Mouse (Mus musculus): ENCODE measurements around the gene Arid3b. TPM values are rescaled to one million over a fixed set of nuclear protein-coding genes. Genes with fewer than 3 reads are reported as not detected.

Gene Arid3b
- total and polyA plus RNA-seq, 3 experiments, result 16.7 to 105 (median 33.4) TPM

DNA sequence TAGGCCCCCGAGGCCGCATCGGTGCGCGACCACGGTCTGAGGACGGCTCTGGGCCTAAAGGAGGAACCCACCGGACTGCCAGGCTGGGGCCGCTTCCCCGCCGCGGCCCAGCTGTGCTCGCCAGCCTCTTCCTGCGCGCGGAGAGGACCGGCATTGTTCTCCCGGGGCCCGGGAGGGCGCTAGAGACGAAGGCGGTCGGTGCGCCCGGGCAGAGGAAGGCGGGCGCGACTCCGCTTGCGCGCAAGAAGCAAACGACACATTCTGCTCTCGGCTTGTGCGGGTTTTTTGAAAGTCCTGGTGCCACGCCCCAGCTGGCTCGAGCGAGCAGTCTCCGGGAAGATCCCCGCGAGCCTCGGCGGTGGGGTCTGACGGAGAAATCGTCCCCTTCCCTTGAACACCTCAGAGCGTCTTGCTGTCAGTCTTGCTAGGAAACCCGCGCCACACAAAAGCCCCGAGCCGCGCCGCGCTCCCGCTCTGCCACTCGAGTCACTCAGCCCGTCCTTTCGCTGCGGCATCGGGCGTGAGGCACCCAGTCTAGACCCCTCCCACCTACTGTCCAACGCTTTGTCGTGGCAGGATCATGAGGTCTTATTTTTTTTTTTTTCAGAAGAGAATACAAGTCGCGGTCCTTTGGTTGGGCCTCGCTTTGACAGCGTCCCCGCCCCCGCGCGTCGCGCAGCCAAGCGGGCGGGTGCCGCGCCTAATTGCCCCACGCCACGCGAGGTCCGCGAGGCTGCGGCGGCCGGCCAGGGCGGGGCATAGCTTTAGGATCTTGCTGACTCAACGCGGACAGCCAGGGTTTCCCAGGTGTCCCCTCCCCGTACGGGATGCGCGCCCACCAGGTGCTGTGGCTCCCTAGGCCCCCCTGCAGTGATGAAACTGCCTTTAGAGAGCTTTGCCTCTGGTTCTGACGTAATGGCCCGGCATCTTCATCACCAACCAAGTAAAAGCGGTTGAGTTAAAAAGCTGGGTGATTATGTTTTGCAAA, 70.9 kb downstream of the Arid3b start, which contains the start of gene Clk3 (continued):
- peak; percentile 27; the same call in 1 of the 2 replicates for TF ChIP-seq TCF12 (IDR thresholded peaks at IDR 0.05; ENCODE audit: low read depth, low read length)

- Histone ChIP-seq H3K4me2 (ENCODE audit: insufficient read depth, low read depth, poor library complexity, severe bottlenecking) (peak overlapping the region; percentile 83; the same call in 1 of the 2 replicates), H3K9ac (ENCODE audit: insufficient read depth, low read depth) (peak overlapping the region; percentile 84), H3K27me3 (replicated peaks) (peaks cover 14% of the 10 kb centered on the region), H3K4me3 (replicated peaks in 1 of 3; ENCODE audit: low read depth in 2 of 3, low read length in 2 of 3, poor library complexity in 1 of 3) (peak overlapping the region; percentile 83 to 94 (median 85)), H3K79me2 (replicated peaks; ENCODE audit: control insufficient read depth, extremely low read depth, insufficient read depth, poor library complexity, severe bottlenecking) (peaks cover 40% of the 10 kb centered on the region), H3K9me3 (replicated peaks; ENCODE audit: low read length) (no peaks in the 10 kb centered on the region), H3K27ac (ENCODE audit: insufficient read depth, low read depth) (peak overlapping the region; percentile 87), H3K36me3 (replicated peaks in 1 of 2; ENCODE audit: control insufficient read depth in 1 of 2, insufficient read depth in 1 of 2, low read length in 1 of 2) (peaks cover 17 to 20% of the 10 kb centered on the region in 2 experiments), H3K4me1 (ENCODE audit: control insufficient read depth in 1 of 2, insufficient read depth in 2 of 2) (peaks cover 14 to 57% of the 10 kb centered on the region in 2 experiments)
- peak; percentile 85 for DNase-seq (ENCODE audit: extremely low read depth)
- in situ Hi-C loops (cut with MboI; ENCODE audit: low pct_ligation_motif_present, low pct_unique_long_range_greater_than_20kb, low sequenced_read_pairs) (no loop called here), dilution Hi-C loops (cut with MboI; ENCODE audit: extremely low pct_ligation_motif_present, extremely low pct_unique_long_range_greater_than_20kb, low sequenced_read_pairs) (no loop called here)
- TF ChIP-seq MYC (IDR thresholded peaks at IDR 0.05; ENCODE audit: low read depth, low read length), result no peak
- no peak for TF ChIP-seq TBP (conservative IDR thresholded peaks at IDR 0.05; ENCODE audit: low read depth, low read length)
- TF ChIP-seq USF2 (conservative IDR thresholded peaks at IDR 0.05; ENCODE audit: low read depth, low read length), result no peak
- TF ChIP-seq MEF2A (IDR thresholded peaks at IDR 0.05; ENCODE audit: borderline replicate concordance, low read depth, low read length), result no peak
- TF ChIP-seq TCF12 (IDR thresholded peaks at IDR 0.05; ENCODE audit: low read depth, low read length), result peak; percentile 75
- TF ChIP-seq MAFK (IDR thresholded peaks at IDR 0.05; ENCODE audit: insufficient replicate concordance, low read length), result no peak
- no peak for TF ChIP-seq JUN (IDR thresholded peaks at IDR 0.05; ENCODE audit: insufficient read depth, low read depth, low read length)
- TF ChIP-seq ZMIZ1 (IDR thresholded peaks at IDR 0.05; ENCODE audit: low read depth, low read length), result peak; percentile 56; the same call in 1 of the 2 replicates
- no peak for TF ChIP-seq ZC3H11A (IDR thresholded peaks at IDR 0.05; ENCODE audit: low read depth, low read length)
- TF ChIP-seq USF1 (IDR thresholded peaks at IDR 0.05; ENCODE audit: low read depth, low read length), result no peak
- peak; percentile 79 for TF ChIP-seq POLR2AphosphoS2 (IDR thresholded peaks at IDR 0.05; ENCODE audit: low read depth, low read length)
- TF ChIP-seq CTCF (conservative IDR thresholded peaks at IDR 0.05 in 1 of 2, IDR thresholded peaks at IDR 0.05 in 1 of 2; ENCODE audit: low read depth in 2 of 2, low read length in 2 of 2), result no peak
- TF ChIP-seq SMC3 (IDR thresholded peaks at IDR 0.05; ENCODE audit: low read depth, low read length), result no peak
- peak; percentile 98 for TF ChIP-seq ELF1 (IDR thresholded peaks at IDR 0.05; ENCODE audit: low read depth, low read length)
- peak; percentile 72; the same call in 1 of the 2 replicates for TF ChIP-seq KAT2A (IDR thresholded peaks at IDR 0.05; ENCODE audit: insufficient replicate concordance, low read length)
- no peak; the same call in none of the 2 replicates for TF ChIP-seq ETS1 (conservative IDR thresholded peaks at IDR 0.05; ENCODE audit: low read depth, low read length)
- TF ChIP-seq RAD21 (IDR thresholded peaks at IDR 0.05; ENCODE audit: low read depth, low read length), result no peak
- TF ChIP-seq ZKSCAN1 (IDR thresholded peaks at IDR 0.05; ENCODE audit: borderline replicate concordance, low read depth, low read length), result no peak
- no peak for TF ChIP-seq JUND (conservative IDR thresholded peaks at IDR 0.05; ENCODE audit: low read depth, low read length)
- no peak; the same call in 1 of the 2 replicates for TF ChIP-seq UBTF (IDR thresholded peaks at IDR 0.05; ENCODE audit: low read depth, low read length)
- TF ChIP-seq MAX (IDR thresholded peaks at IDR 0.05; ENCODE audit: low read length), result peak; percentile 53; the same call in 1 of the 2 replicates
- no peak; the same call in 1 of the 2 replicates for TF ChIP-seq NRF1 (IDR thresholded peaks at IDR 0.05; ENCODE audit: low read depth, low read length)
- peak; percentile 82 for TF ChIP-seq HCFC1 (IDR thresholded peaks at IDR 0.05; ENCODE audit: low read depth, low read length)
- no peak for TF ChIP-seq ZNF384 (IDR thresholded peaks at IDR 0.05; ENCODE audit: low read depth, low read length)
- TF ChIP-seq MAZ (IDR thresholded peaks at IDR 0.05; ENCODE audit: low read depth, low read length), result 0 out of 2 replicates have a peak, but pooled peaks have one; percentile 65
- TF ChIP-seq RCOR1 (conservative IDR thresholded peaks at IDR 0.05; ENCODE audit: low read depth, low read length), result 0 out of 2 replicates have a peak, but pooled peaks have one; percentile 13
- TF ChIP-seq BHLHE40 (IDR thresholded peaks at IDR 0.05; ENCODE audit: low read depth, low read length), result peak; percentile 97
- peak; percentile 91 for TF ChIP-seq POLR2A (IDR thresholded peaks at IDR 0.05; ENCODE audit: low read depth, low read length)
- peak; percentile 90 for TF ChIP-seq SIN3A (IDR thresholded peaks at IDR 0.05; ENCODE audit: low read length)
- peak; percentile 28; the same call in 1 of the 2 replicates for TF ChIP-seq MXI1 (IDR thresholded peaks at IDR 0.05; ENCODE audit: low read depth, low read length)
- TF ChIP-seq GABPA (IDR thresholded peaks at IDR 0.05; ENCODE audit: insufficient replicate concordance, low read depth, low read length), result no peak; the same call in 1 of the 2 replicates
- peak; percentile 25; the same call in 1 of the 2 replicates for TF ChIP-seq IRF4 (IDR thresholded peaks at IDR 0.05; ENCODE audit: low read depth, low read length)
- peak; percentile 27; the same call in 1 of the 2 replicates for TF ChIP-seq CHD1 (IDR thresholded peaks at IDR 0.05; ENCODE audit: low read depth, low read length)
- no peak for TF ChIP-seq E2F4 (IDR thresholded peaks at IDR 0.05; ENCODE audit: insufficient replicate concordance, low read depth, low read length)
Observed at GRCm38 (mm10) chr9:57764974-57765363, 71.6 kb downstream of the Arid3b start.
